In the genomic region with DNA sequence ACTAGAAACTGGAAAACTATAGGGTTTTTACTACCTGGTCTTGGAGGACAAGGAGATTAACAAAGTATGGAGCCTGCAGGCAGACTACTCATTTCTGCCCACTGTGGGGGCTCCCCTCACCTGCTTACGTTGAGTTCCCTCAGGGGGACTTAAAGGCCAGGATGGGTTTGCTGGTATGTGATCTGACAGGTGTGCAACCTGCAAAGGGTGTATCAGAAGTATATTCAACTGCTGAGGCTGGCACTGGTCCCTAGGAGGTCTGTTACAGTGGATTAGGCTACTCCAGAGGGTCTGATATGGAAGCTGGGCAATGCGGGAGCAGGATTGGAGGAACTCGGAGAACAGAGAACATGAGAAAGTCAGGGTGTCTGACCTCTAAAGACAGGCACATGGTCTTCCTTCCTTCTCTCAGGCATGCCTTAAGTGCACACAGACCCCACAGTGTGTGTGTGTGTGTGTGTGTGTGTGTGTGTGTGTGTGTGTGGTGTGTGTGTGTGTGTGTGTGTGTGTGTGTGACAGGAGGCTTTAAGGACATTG, we compare ENCODE assay signal across 11 mouse cellular contexts. TPM values are rescaled to one million over a fixed set of nuclear protein-coding genes. Genes with fewer than 3 reads are reported as not detected.
DNase-seq lines count a peak whose midpoint lies in the region; ATAC-seq and TF ChIP-seq lines count a peak whose summit lies in the region.
"Had no signal": no experiment of that assay in that cellular context is flagged by ENCODE, and none has a peak within 500 bp of the region (broad histone marks: within the 10 kb centered on the region; RNA-seq: fewer than 3 reads in every experiment).

No protein-coding gene starts in this region.

- H3K4me1 ChIP-seq in intestine, embryonic 15.5 days (replicated peaks) = peaks cover 42% of the 10 kb centered on the region
- peaks cover 38% of the 10 kb centered on the region for H3K4me1 ChIP-seq in intestine, postnatal 0 days (replicated peaks; ENCODE audit: control insufficient read depth, insufficient read depth, low read length)
- H3K4me1 ChIP-seq in lung, embryonic 16.5 days (replicated peaks; ENCODE audit: control insufficient read depth, insufficient read depth, low read length) = peaks cover 69% of the 10 kb centered on the region
- peaks cover 57% of the 10 kb centered on the region for H3K4me1 ChIP-seq in stomach, embryonic 15.5 days

- 74% methylated on average over 3 of the region's 3 CpGs for WGBS in intestine, embryonic 15.5 days
- 66% methylated on average over 3 of the region's 3 CpGs for WGBS in intestine, postnatal 0 days
- WGBS in lung, embryonic 16.5 days = 72% methylated on average over 3 of the region's 3 CpGs
- WGBS in stomach, embryonic 15.5 days = 73% methylated on average over 3 of the region's 3 CpGs

- peak; percentile 1; the same call in 1 of the 2 replicates for ATAC-seq in intestine, embryonic 15.5 days
- no peak for ATAC-seq in intestine, postnatal 0 days
- ATAC-seq in lung, embryonic 16.5 days (ENCODE audit: low read depth) = no peak
- no peak for ATAC-seq in stomach, embryonic 15.5 days (ENCODE audit: insufficient read depth, low FRiP score, low read depth)
- ATAC-seq: inflammation-experienced regulatory T-cells, adult 6 months had no signal

- peaks cover 7% of the 10 kb centered on the region; the same call in 1 of the 2 replicates for H3K36me3 ChIP-seq in intestine, embryonic 15.5 days
- H3K36me3 ChIP-seq in intestine, postnatal 0 days (ENCODE audit: control insufficient read depth, insufficient read depth) = peaks cover 23% of the 10 kb centered on the region; the same call in 1 of the 2 replicates
- 0 out of 2 replicates have a peak, but pooled peaks cover 6% of the 10 kb centered on the region for H3K36me3 ChIP-seq in lung, embryonic 16.5 days (ENCODE audit: control insufficient read depth, insufficient read depth, low read length)
- H3K36me3 ChIP-seq in stomach, embryonic 15.5 days = peaks cover 6% of the 10 kb centered on the region

- no peak overlapping the region for H3K4me2 ChIP-seq in intestine, embryonic 15.5 days (replicated peaks)
- no peak overlapping the region for H3K4me2 ChIP-seq in intestine, postnatal 0 days (replicated peaks; ENCODE audit: low read depth)
- H3K4me2 ChIP-seq in lung, embryonic 16.5 days (ENCODE audit: low read depth, low read length) = no peak overlapping the region
- no peak overlapping the region for H3K4me2 ChIP-seq in stomach, embryonic 15.5 days

- H3K27me3 ChIP-seq in intestine, embryonic 15.5 days (replicated peaks) = no peaks in the 10 kb centered on the region
- no peaks in the 10 kb centered on the region for H3K27me3 ChIP-seq in intestine, postnatal 0 days (replicated peaks; ENCODE audit: control insufficient read depth, insufficient read depth, low read length)
- no peaks in the 10 kb centered on the region for H3K27me3 ChIP-seq in lung, embryonic 16.5 days (ENCODE audit: control insufficient read depth, insufficient read depth, low read depth, low read length)
- H3K27me3 ChIP-seq in stomach, embryonic 15.5 days (replicated peaks) = no peaks in the 10 kb centered on the region

- H3K4me3 ChIP-seq in intestine, embryonic 15.5 days (replicated peaks) = no peak overlapping the region
- H3K4me3 ChIP-seq in intestine, postnatal 0 days (ENCODE audit: low read depth, low read length) = no peak overlapping the region
- H3K4me3 ChIP-seq in lung, embryonic 16.5 days (ENCODE audit: low read length) = no peak overlapping the region
- H3K4me3 ChIP-seq in stomach, embryonic 15.5 days (replicated peaks) = no peak overlapping the region
- H3K4me3 ChIP-seq: myocyte had no signal

- no peaks in the 10 kb centered on the region for H3K9me3 ChIP-seq in intestine, embryonic 15.5 days
- no peaks in the 10 kb centered on the region for H3K9me3 ChIP-seq in intestine, postnatal 0 days (ENCODE audit: control insufficient read depth)
- no peaks in the 10 kb centered on the region for H3K9me3 ChIP-seq in lung, embryonic 16.5 days (ENCODE audit: control insufficient read depth, low read length)
- no peaks in the 10 kb centered on the region for H3K9me3 ChIP-seq in stomach, embryonic 15.5 days

- peak; percentile 35 for DNase-seq in cerebellum, adult 9-10 months
- DNase-seq in cerebellum, adult 11 months = no peak
- no peak for DNase-seq in lung, postnatal 14 days
- no peak for DNase-seq in layer of hippocampus, postnatal 14 days (ENCODE audit: low spot score in 2 of 2)
- DNase-seq: right cerebral cortex, postnatal 14 days had no signal

- H3K9ac ChIP-seq in intestine, embryonic 15.5 days = no peak overlapping the region
- no peak overlapping the region for H3K9ac ChIP-seq in intestine, postnatal 0 days (ENCODE audit: low read depth, low read length)
- H3K9ac ChIP-seq in lung, embryonic 16.5 days (ENCODE audit: low read length) = 0 out of 2 replicates have a peak overlapping the region, but pooled peaks have one; percentile 13
- H3K9ac ChIP-seq in stomach, embryonic 15.5 days = no peak overlapping the region

- no peak for TF ChIP-seq CTCF in intestine, postnatal 0 days (IDR thresholded peaks at IDR 0.05; ENCODE audit: low read depth)

- H3K27ac ChIP-seq in intestine, embryonic 15.5 days = peak overlapping the region; percentile 27; the same call in 1 of the 2 replicates
- no peak overlapping the region for H3K27ac ChIP-seq in intestine, postnatal 0 days (ENCODE audit: low read depth, low read length)
- H3K27ac ChIP-seq in lung, embryonic 16.5 days (ENCODE audit: low read length) = peak overlapping the region; percentile 23; the same call in 1 of the 2 replicates
- H3K27ac ChIP-seq in stomach, embryonic 15.5 days = peak overlapping the region; percentile 37

RNA-seq across cellular contexts. Expression of gene Timp3, which starts 40.9 kb away (rescaled TPM):
- 44.6 and 46.9 TPM in 2 replicates for polyA plus RNA-seq in intestine, embryonic 15.5 days (2015; fragmentation: Nextera tagmentation; extraction: Ambion mirVana)
- 24.2 and 29.4 TPM in 2 replicates for polyA plus RNA-seq in intestine, postnatal 0 days (2015; fragmentation: Nextera tagmentation; extraction: Ambion mirVana)
- 90.5 and 107 TPM in 2 replicates for polyA plus RNA-seq in lung, embryonic 16.5 days (2015; fragmentation: Nextera tagmentation; extraction: Ambion mirVana)
- polyA plus RNA-seq in stomach, embryonic 15.5 days (2015; fragmentation: Nextera tagmentation; extraction: Ambion mirVana) = 63.5 and 66.0 TPM in 2 replicates
- total RNA-seq in layer of hippocampus, postnatal 14 days (2021) = 10 to 100 TPM; 62.0 to 62.3 TPM
- polyA plus RNA-seq: inflammation-experienced regulatory T-cells, adult 6 months had no signal
